Mouse (Mus musculus) hematopoietic stem cell, adult 5-6 weeks (primary cell): ENCODE results near the gene Tmem200a. TPM values are rescaled to one million over a fixed set of nuclear protein-coding genes. Genes with fewer than 3 reads are reported as not detected.

Source experiments
- ATAC-seq, 2 experiments: fragments of 125-278 bp in 1 of 2; replicated peaks in 1 of 2; 2 replicates each; pipeline ENCODE4 v1.8.0; 2016 to 2017; ENCODE audit warnings: inconsistent platforms in 2 of 2, mild to moderate bottlenecking in 2 of 2, moderate number of reproducible peaks in 2 of 2, low read depth in 1 of 2, moderate TSS enrichment in 1 of 2; ENCODE audit not compliant: low FRiP score in 2 of 2, poor library complexity in 2 of 2, severe bottlenecking in 2 of 2, insufficient read depth in 1 of 2, low TSS enrichment in 1 of 2
- total RNA-seq: library from RNA; stranded (forward); fragments of 172-1452, 232-1000 nt; gene quantifications from 2 replicates; pipeline ENCODE4 v1.2.3, GENCODE M21; 2017

Tmem200a gene
- not detected in 2 replicates for total RNA-seq

DNA sequence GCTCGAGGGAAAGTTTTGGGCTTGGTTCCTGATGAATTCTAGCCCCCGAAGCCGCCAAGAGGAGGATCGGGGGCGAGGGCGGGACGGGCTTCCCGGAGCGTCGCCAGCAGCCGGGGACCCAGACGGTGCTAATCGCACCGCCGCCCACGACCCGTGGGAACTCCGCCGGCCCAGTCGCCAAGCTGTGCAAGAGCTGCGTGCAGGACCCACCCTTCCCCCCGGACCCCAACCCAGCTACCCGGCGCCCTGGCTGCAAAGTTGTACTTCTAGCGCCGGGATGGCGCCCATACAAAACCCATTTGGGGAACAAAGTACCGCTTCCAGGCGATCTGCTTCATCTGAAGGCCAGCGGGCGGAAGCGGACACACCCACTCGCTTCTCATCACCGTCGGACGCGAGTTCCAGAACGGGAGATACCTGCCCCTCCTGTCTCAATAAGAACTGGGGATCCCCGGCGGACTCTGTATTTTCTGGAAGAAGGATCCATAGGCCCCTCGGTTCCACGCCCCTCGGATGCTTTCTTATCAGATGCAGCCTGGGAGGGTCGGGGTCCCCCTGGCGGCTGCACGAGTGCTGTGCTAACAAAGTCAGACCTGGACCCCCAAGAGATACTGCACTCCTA lies at the start of gene Tmem200a:
Gene Tmem200a, minus strand, starts transcription at position 532 of the 622 bp plus-strand sequence.
- peak; percentile 40 to 63; a peak in 2 of 4 replicates for ATAC-seq

DNA sequence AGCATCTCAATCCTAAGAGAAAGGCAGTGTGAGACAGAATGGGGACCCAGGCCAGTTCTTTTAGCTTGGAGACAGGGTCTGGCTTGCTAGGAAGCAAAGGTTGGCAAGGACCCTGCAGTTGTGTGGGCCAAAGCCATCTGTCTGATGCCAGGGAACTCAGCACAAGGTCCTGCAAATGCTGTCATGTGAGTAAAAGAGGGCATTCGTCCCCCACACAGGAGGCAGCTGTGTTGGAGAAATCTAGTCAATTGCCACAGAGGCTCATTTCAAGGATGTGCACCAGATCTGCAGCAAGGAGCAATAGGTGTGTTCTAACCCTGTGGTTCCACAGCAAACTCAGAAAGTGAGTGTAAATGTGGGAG lies 41.0 kb upstream of the Tmem200a start:
- ATAC-seq = no peak

DNA sequence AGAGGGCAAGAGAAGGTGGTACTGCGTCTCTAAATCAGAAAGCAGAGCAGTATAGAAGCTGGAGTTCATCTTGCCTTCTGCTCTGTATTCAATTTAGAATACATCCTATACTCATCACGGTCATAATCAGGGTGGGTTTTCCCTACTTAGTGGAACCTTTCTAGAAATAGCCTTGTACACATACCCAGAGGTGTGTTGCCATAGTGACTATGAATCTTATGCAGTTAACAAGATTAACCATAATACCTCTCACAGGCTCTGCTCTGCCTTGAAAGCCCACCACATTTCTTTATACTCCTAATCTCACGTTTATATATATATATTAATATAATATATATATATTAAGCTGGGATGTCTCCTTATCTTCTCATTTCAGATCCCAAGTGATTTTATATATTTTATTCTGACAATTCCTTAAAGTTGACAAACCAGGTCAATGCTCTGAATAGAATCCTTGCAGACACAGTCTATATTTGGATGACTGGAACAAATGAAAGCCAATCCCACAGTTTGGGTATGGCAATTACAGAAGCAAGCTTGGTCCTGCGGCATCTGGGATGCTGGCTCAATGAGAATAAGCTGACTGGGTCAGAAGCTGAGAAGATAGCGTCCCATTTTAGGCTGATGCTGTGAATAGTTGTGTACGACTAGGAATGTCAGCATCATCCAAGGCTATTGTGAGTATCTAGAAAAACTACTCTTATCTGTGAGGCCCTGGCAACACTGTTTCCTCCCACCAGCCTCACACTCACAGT lies 40.4 kb upstream of the Tmem200a start:
- ATAC-seq = no peak

DNA sequence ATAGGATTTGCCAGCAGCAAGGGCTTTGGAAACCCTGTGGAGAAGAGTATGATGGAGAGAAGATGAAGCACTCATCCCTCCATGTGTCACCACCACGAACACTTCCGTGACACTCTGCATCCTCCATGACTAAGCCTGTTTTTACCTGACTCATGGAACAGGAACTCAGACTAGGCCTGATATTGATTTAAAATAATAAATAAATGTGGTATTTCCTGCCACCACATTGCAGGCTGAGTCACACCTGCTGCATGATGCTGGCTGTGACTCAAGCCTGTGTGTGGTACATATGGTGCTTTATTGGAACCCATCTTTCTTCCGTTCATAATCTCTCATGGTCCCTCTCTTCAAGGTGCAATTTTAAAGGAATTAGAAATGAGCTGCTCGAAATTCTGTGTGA lies 35.6 kb upstream of the Tmem200a start:
- ATAC-seq = no peak

DNA sequence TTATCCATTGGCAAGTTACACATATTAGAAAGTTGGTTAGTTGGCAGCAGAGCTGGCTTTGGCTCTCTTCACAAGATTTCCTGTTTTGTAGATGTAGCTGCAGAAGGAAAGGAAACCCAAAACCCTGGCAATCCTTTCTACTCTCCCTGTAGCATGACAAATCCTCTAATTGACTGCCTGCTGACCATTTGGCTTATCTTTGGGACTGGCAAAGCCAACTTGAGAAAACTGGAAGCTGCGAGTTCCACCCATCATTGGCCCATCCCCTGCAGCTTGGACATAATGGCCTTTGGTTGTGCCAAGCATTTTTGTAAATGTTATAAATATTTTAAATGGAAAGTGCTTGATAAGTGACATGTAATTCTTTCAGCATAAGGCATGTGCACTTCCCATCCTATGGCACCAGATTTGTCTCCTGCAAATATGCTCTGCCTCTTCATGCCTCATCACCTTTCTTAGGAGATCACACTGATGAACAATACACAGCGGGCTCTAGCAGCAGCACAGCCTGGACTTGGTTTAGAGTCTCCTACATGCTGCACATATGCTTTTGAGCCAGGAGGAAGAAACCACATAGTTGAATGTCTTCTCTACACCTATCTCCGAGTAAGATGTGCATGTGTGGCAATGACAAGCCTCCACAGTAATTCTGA lies 24.6 kb upstream of the Tmem200a start:
- no peak for ATAC-seq

DNA sequence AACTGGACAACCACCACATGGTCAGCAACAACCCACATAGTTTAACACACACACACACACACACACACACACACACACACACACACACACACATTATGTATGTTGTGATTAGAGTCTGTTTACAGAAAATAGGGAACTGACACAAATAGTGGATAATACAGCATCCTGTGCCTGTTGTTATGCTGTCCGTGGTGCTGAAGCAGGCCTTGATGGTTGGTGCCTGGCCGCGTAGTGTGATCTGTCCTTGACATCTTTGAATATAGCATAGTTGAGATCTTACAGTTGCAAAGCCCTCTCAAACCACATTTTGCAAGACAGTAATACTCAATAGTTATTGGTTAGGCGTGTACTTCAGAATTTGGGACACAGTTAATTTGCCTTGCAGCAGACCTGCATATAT lies 3.2 kb upstream of the Tmem200a start:
- ATAC-seq = no peak

DNA sequence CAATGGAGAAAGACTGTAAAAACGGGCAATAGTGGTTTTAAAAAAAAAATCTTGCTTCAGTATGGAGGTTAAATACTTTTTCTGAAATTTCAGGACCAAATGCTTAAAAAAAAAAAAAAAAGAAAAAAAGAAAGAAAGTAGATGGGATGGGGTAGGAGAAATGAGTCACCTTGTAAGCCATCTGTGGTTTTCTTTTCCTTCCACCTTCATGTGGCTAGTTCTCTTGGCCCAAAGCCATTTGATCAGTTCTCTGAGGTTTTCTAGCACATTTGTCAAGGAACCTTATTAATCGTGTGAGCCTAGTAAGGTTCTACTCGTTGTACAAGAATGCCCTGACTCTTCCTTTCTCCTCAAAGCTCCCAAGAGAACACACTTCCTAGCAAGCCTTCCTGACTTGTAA lies 826 bp upstream of the Tmem200a start:
- no peak for ATAC-seq

DNA sequence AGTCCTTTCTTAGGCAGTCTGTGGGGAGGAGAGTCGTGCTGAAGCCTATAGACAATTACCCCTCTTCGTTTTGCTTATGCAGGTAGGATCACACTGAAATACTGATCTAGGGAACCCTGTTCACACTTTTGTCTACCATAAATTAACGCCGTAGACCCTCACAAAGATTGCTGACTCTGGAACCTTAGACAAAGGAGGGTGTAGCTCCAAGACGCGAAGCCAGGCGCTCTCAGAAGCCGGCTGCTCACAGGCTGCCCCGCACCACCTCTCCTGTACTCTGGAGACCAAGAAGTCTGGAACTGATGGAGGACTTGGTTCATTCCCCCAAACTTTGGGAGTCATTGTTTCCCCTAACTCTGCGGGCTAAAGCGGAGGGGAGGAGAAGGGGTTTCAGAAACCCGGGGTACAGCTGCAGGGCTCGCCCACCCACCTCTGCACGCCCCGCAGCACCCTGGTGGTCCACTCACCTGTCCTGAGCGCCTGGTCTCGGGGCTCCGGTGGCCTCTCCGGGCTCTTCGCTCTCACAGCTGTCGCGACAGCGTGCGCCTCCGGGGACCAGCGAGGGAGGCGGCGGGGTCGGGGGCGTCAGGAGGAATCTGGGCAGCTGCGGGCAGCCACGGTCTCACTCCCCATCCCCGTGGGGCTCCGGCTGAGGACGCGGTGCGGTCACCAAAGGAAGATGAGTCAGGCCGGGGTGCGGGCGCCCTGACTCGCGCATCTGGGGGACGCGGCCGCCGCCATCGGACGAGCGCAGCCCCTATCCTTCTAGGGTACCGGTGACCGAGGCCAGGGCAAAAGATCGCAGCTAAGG lies 976 bp downstream of the Tmem200a start, which contains the start of gene Gm9767:
Gene Gm9767, plus strand, starts transcription at position 585 of the 811 bp plus-strand sequence.
- ATAC-seq = 0 out of 4 replicates have a peak, but pooled peaks of 1 of the 2 experiments have one; percentile 18

DNA sequence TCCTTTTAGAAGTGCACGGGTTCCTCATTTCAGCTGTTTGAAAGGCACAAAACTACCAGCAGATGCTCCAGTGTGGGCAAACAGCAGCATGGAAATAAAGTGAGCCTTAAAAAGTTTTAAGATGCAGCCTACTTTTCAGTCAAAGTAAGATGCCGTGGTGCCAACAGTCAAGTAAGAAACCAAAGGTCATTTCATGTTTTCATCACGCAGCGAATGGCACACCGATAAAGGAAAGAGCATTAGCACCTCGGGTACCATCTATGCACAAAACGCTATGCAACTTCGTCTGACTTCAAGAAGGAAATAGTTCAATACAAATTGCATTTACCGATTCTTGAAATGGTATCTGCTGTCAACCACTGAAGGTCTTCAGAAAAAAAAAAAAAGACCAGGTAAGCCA lies 1.9 kb downstream of the Tmem200a start:
- ATAC-seq = no peak

DNA sequence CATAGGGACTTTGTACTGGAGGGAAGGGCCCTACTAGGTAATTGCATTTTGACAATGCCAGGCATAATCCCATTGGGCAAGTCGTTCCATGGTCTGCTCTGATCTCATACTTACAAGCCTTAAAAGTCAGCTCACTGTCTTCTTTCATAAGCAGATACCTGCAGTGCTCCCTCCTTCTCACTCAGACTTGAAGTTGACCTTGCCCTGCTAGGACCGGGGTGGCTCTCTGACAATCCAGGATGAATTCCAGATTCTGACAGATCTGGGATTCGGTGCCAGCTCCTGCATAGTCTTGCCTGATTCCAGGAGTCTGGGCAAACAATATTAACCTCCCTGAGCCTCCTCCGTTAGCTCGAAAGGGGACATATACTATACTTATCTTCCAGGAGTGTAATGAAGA lies 6.9 kb downstream of the Tmem200a start:
- ATAC-seq = no peak

DNA sequence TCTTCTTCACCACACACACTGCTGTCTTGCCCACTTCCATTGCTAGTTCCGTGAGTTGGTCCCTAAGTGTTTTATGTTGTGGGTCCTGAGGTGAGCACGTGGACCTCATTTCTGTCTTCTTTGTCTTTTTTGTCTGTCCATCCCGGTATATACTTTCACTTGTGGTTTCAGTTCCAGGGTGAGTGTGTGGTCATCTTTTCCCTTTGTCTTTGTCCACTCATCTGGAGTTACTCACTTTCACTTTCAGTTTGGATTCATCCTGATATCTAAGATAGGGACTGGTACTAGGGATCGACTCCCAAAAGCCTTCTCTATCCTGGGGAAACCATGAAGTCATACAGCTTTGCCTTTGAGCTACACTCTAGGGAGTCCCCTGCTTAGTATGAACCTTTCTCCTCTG lies 15.8 kb downstream of the Tmem200a start:
- no peak for ATAC-seq

DNA sequence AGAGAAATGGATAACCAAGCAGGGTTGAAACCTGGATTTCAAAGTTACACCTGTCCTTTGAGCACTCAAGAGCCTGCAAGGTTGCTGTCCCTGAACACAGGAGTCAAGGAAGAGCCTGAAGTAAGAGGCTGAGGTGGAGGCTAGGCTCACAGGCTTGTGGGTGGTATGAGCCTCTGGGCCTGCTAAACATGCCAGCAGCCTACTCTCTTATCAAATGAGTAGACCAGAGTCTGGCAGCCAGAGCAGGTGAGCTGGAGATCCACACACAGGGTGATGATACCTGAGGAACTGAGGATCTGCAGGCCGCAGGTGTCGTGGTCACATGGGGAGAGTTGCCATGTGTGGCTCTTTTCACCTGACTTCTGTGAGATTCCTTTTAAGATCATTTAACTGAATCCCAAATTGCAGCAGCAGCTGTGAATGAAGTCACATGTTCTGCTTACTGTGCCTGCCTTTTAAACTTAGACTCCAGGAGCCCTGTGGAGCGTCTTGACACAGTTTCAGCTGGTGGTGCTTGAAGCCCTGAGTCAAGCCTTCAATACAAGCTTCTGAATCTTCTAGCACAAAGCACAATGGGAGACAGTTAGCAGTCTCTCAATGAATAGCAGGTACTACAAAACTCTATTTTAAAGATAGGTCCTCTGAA lies 19.1 kb downstream of the Tmem200a start:
- no peak for ATAC-seq

DNA sequence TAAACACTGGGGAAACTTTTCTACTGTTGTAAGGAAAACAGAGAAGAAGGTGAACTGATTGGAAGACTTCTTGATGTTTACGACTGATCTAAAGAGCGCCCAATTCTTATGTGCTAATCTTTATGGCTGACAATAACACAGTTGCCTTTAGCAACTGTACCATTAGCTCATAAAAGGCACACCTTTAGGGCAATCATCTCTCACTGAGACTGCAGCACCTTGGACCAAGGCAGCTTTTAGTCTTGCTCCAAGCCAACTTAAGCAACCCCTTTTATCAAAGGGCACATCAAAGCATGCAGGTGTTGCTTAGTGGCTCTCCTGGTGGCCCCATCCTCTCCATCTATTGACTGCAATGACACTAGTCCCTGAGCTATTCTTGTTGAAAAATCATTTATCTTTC lies 27.7 kb downstream of the Tmem200a start:
- no peak for ATAC-seq

DNA sequence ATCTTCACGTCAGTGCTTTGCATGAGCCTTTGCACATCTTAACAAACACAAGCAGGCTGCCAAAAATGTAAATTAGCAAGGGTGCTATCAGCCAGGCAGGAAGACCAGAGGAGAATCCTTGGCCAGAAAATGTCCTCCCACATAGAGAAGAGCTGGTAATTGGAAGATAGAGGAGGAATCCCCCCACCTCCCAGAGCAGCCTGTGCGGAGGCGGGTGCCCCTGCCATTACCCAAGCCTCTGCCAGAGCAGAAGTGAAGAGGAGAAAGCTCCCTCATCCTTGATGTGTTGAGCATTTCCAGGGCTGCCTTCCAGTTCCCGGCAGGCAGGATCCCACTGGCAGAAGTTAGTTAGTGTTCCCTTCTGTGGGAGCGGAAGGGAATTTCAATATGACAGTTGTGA lies 43.9 kb downstream of the Tmem200a start:
- no peak for ATAC-seq

DNA sequence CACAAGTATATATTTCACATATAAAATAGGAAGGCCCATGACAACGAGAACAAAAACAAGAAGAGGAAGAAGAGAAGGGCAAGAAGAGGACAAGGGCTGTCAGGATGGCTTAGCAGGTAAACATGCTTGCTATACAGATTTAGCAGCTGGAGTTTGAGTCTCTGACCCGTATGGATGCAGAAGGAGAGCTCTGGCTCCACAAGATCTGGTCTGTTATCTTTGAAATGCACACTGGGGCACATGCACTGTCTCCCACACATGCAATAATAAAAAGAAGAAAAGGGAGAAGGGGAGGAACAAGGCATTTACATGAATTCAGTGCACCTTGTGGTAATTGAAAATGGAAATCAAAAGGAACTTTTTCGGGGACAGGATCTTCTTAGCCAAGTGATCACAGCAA lies 60.1 kb downstream of the Tmem200a start:
- no peak for ATAC-seq

DNA sequence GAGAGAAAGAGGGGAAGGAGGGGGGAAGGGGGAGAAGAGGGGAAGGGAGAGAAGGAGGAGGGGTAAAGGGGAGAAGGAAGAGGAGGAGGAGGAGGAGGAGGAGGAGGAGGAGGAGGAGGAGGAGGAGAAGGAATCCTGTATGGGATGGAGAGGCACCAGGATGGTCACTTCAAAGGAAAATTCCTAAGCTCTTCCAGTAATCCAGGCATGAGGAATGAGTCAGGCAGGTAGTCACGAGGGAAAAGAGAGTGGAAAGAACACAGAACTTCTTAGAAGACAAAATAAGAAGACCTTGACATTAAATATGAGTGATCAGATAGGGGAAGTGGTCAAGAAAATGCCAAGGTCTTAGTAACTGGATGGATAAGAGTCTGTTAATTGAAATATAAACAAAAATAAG lies 64.6 kb downstream of the Tmem200a start:
- no peak for ATAC-seq

DNA sequence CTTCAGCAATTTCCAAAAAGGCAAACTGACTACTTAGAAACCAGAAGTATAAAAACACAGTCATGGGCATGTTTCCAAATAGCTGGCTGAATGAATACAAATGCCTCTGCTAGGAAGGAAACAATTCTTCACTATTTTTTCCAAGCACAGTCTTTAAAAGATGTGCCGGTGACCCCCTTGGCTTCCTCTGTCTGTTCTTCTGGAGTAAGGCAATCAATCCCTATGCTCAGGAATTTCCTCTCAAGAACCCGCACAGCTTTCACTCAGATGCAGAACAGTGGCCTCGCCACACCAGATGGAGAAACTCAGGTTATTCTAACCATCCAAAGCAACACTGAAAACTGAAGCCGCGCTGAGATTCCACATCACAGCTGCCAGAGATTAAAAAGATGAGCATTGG lies 69.9 kb downstream of the Tmem200a start:
- ATAC-seq = no peak
